Mouse (Mus musculus) lung, adult 2 months (tissue): ENCODE measurements around the gene Zfp629.

ENCODE experiments used
- CTCF ChIP-seq: fragments of 200-500 bp; IDR thresholded peaks from 2 replicates; pipeline ENCODE4 v1.5.1; 2011; ENCODE audit warnings: mild to moderate bottlenecking, low read length, control low read depth; ENCODE audit not compliant: insufficient read depth
- POLR2A ChIP-seq: fragments of 200-500 bp; IDR thresholded peaks from 2 replicates; pipeline ENCODE4 v1.6.1; 2011; ENCODE audit warnings: low read depth, mild to moderate bottlenecking, control low read depth, low read length, borderline replicate concordance; ENCODE audit errors: extremely low read depth

DNA sequence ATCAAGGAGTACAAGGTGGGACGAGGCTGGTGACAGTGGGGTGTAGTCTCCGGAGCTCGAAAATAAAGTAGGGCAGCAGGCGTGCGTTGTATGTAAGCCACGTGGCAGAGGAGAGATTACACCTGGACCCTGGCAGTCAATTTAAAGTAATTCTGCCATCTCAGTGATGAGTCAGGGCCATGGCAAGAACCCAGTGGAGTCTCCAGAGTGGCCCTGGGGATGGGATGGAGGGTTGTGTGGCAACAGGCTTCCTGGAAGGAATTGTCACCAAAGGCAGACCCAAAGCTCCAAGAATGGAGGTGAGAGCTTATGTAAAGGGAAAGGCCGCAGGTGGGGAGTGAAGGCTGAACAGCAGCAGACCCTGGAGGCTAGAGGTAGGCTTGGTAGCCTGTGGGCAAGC lies 15.0 kb downstream of the Zfp629 start:
- TF ChIP-seq CTCF (no peak), POLR2A (no peak)
